Mouse (Mus musculus) C2C12 (cell line): ENCODE results near the gene Zfyve16. TPM values are rescaled to one million over a fixed set of nuclear protein-coding genes. Genes with fewer than 3 reads are reported as not detected.

Experiments
- H3K27me3 ChIP-seq: one replicate; pipeline ENCODE4 v1.6.1; 2011; ENCODE audit not compliant: control insufficient read depth, insufficient read depth, insufficient read length
- H3K36me3 ChIP-seq: one replicate; pipeline ENCODE4 v1.6.1; 2011; ENCODE audit not compliant: control insufficient read depth, insufficient read depth
- H3K4me3 ChIP-seq: one replicate; pipeline ENCODE4 v1.5.1; 2011; ENCODE audit warnings: mild to moderate bottlenecking, control low read depth; ENCODE audit not compliant: poor library complexity, insufficient read depth, severe bottlenecking
- H3K79me2 ChIP-seq: one replicate; pipeline ENCODE4 v1.6.1; 2011; ENCODE audit not compliant: control insufficient read depth, insufficient read depth
- H3K79me3 ChIP-seq: one replicate; pipeline ENCODE4 v1.6.1; 2011; ENCODE audit warnings: low read depth, control low read depth
- H3ac ChIP-seq: one replicate; pipeline ENCODE3; 2011; ENCODE audit warnings: low read depth; ENCODE audit not compliant: control insufficient read depth, insufficient read length
- CEBPB ChIP-seq: IDR thresholded peaks from one replicate; pipeline ENCODE4 v1.6.1; 2011; ENCODE audit warnings: low read depth, mild to moderate bottlenecking, control low read depth, moderate library complexity
- CTCF ChIP-seq: IDR thresholded peaks from one replicate; pipeline ENCODE4 v1.5.1; 2011; ENCODE audit not compliant: control insufficient read depth, insufficient read depth, insufficient read length
- FOSL1 ChIP-seq: IDR thresholded peaks from one replicate; pipeline ENCODE4 v1.8.0; 2011; ENCODE audit warnings: mild to moderate bottlenecking, low read length; ENCODE audit not compliant: poor library complexity, insufficient read depth, severe bottlenecking
- MAX ChIP-seq: IDR thresholded peaks from one replicate; pipeline ENCODE4 v1.6.1; 2011; ENCODE audit warnings: mild to moderate bottlenecking, control low read depth
- MYOD1 ChIP-seq: IDR thresholded peaks from one replicate; pipeline ENCODE4 v1.6.1; 2011; ENCODE audit warnings: low read depth; ENCODE audit not compliant: control insufficient read depth, insufficient read length
- MYOG ChIP-seq: IDR thresholded peaks from one replicate; pipeline ENCODE4 v1.6.1; 2011; ENCODE audit not compliant: control insufficient read depth, insufficient read length; ENCODE audit errors: extremely low read depth
- USF1 ChIP-seq: IDR thresholded peaks from one replicate; pipeline ENCODE4 v1.6.1; 2011; ENCODE audit warnings: low read depth, mild to moderate bottlenecking, control low read depth, moderate library complexity
- polyA plus RNA-seq: library from polyadenylated mRNA; unstranded; fragments of >200 nt; fragmentation: generic; extraction: Trizol; gene quantifications from one replicate; pipeline ENCODE4 v1.2.1, GENCODE M21; 2012; ENCODE audit warnings: missing spikeins

Gene Zfyve16
- polyA plus RNA-seq, 1 experiment = 2.6 TPM

DNA sequence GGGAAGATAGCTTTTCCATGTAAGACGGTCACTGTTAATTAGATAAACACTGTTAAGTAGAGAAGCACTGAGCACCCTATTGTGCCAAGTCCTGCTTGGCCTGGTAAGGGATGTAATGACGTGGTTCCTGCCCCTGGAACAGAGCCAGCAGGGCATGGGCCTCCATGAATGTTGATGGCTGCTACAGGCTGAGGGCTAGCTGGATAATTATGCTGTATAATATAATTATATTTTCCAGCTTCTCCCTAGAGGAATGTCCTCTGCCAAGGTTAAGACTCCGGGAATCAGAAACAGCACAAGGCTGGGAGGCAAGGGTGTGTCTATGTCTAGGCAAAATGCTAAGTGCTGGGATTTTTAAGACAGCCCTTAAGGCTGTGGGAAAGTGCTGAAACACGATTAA is 39.9 kb downstream of the Zfyve16 start:
- Histone ChIP-seq H3K79me3 (no peaks in the 10 kb centered on the region), H3K4me3 (no peak overlapping the region), H3K79me2 (no peaks in the 10 kb centered on the region), H3ac (no peak overlapping the region), H3K36me3 (peaks cover 18% of the 10 kb centered on the region), H3K27me3 (no peaks in the 10 kb centered on the region)
- no peak for TF ChIP-seq MYOD1
- TF ChIP-seq MAX = no peak
- no peak for TF ChIP-seq FOSL1
- no peak for TF ChIP-seq MYOG
- no peak for TF ChIP-seq CEBPB
- TF ChIP-seq CTCF = no peak
- no peak for TF ChIP-seq USF1

DNA sequence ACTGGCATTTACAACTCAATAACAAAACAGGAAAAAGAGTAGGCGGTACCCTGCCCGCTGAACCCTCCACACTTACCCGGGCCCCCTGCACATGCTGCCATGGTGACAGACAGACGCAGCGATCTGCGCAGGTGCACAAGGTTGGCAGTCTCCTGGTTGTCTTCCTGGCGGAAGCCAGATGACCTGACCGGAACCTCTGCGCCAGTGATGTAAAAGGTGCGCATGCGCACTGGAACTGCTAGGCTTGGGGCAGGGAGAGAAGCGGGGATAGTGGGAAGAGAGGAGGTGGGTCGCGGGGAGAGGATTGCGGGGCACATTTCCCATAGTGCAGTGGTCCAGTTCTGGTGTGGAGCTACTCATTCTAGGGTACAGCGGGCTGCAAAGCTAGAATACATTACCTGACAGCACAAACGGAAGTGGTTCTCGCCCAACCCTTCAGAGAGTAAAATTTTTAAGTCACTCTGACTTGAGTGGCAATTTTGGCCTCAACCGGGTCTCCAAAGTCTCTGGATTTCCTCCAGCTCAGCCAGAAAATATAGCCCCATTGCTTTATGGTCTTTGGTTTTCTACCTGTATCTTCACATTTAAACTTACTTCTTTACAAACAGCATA is 46.7 kb downstream of the Zfyve16 start, which contains the start of gene Fam151b:
Gene Fam151b, minus strand, starts transcription at position 164 of the 612 bp plus-strand sequence.
- H3K4me3 ChIP-seq = no peak within 1 kb of the TSS
- no peaks in the 10 kb centered on the region for H3K79me2 ChIP-seq

DNA sequence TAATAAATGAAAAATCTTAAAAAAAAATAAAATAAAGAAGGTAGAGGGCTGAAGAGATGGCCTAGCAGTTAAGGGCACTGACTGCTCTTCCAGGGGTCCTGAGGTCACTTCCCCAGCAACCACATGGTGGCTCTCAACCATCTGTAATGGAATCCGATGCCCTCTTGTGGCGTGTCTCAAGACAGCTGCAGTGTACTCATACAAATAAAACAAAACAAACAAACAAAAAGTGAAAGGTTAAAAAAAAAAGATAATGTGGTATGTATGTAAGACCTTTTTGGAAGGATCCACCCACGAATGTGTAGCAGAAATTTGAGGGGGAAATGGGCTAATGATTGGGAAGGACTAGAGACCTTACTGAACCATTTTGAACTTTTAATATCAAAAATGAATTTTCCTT is 47.3 kb downstream of the Zfyve16 start:
- Histone ChIP-seq H3K79me3 (no peaks in the 10 kb centered on the region), H3K79me2 (no peaks in the 10 kb centered on the region), H3K4me3 (no peak overlapping the region), H3ac (no peak overlapping the region), H3K36me3 (peaks cover 15% of the 10 kb centered on the region), H3K27me3 (no peaks in the 10 kb centered on the region)
- TF ChIP-seq MYOG = no peak
- no peak for TF ChIP-seq USF1
- no peak for TF ChIP-seq CEBPB
- TF ChIP-seq MAX = no peak
- no peak for TF ChIP-seq FOSL1
- TF ChIP-seq CTCF = no peak
- TF ChIP-seq MYOD1 = no peak

More for the DNA sequence above, 46.7 kb downstream of the Zfyve16 start, which contains the start of gene Fam151b:
- Histone ChIP-seq H3K36me3 (peaks cover 16% of the 10 kb centered on the region), H3ac (no peak within 1 kb of the TSS), H3K79me3 (no peaks in the 10 kb centered on the region), H3K27me3 (no peaks in the 10 kb centered on the region)
- TF ChIP-seq FOSL1 (no peak), MYOG (no peak), CTCF (no peak), MYOD1 (no peak), USF1 (no peak), MAX (no peak), CEBPB (no peak)

DNA sequence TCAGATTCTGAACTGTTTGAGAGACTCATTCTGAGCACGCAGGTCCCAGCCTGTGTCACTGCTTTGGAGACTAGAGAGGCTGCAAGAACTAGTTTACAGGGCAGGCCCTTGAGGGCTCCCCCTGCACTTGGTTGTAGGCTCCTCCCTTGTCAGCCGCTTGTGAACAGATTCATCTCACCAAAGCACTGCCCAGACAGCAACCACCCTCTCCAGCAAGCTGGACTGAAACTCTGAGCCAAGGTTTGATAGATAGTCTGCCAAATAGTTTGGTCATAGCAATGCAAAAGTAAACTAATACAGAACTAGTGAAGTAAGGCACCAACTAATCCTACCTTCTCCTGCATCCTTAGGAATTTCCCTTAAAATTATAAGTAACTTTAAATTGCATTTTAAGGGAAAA is 60.5 kb downstream of the Zfyve16 start:
- H3K27me3 ChIP-seq = no peaks in the 10 kb centered on the region
- no peak overlapping the region for H3ac ChIP-seq
- no peaks in the 10 kb centered on the region for H3K79me2 ChIP-seq
- no peak overlapping the region for H3K4me3 ChIP-seq
- H3K79me3 ChIP-seq = no peaks in the 10 kb centered on the region
- no peaks in the 10 kb centered on the region for H3K36me3 ChIP-seq
- TF ChIP-seq FOSL1 (no peak), MYOD1 (no peak), CEBPB (no peak), CTCF (no peak), MAX (no peak), USF1 (no peak), MYOG (no peak)

DNA sequence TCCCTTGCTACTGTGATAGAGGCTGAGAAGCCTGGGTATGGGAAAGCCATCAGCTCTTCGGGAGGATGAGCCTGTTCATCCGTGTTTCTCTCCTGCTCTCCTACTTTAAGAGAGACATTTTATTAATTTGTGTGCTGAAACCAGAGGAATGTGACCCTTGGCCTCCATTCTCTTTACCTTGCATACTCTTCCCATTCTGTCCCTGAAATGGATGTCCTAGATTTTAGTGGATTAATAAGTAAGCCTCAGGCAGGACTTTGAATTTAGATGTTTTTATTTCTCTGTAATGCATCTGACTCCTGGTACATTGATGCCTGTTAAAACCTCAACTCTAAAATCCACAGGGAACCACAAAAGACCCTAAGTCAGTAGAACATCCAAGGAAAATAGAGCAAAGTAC is 61.3 kb downstream of the Zfyve16 start:
- H3K79me2 ChIP-seq = no peaks in the 10 kb centered on the region
- TF ChIP-seq USF1 (no peak), CEBPB (no peak), MYOD1 (no peak), MYOG (no peak), CTCF (no peak), FOSL1 (no peak), MAX (no peak)

DNA sequence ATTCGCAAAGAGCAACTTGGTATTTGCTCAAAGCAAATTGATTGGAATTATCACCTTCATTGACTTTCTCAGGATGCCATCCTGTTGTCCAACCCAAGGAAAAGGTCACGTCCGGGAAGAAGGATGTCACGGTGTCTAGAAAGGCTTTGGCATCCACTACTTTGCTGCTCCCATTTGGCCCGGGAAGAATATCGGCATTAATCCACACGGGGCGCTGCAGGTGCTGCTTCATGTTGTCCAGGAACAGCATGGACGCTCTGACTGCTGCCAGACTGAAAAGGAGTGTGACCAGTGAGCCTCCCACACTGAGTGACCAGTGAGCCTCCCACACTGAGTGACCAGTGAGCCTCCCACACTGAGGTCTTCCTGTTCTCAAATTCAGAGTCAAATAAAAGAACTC is 62.8 kb downstream of the Zfyve16 start:
- H3K27me3 ChIP-seq = no peaks in the 10 kb centered on the region
- no peaks in the 10 kb centered on the region for H3K79me2 ChIP-seq
- no peaks in the 10 kb centered on the region for H3K36me3 ChIP-seq
- no peaks in the 10 kb centered on the region for H3K79me3 ChIP-seq
- H3ac ChIP-seq = no peak overlapping the region
- TF ChIP-seq MYOD1 (no peak), CEBPB (no peak), MAX (no peak), USF1 (no peak), FOSL1 (no peak), CTCF (no peak), MYOG (no peak)
- H3K4me3 ChIP-seq = no peak overlapping the region

More for the DNA sequence above, 61.3 kb downstream of the Zfyve16 start:
- H3K79me3 ChIP-seq = no peaks in the 10 kb centered on the region
- no peak overlapping the region for H3ac ChIP-seq
- H3K27me3 ChIP-seq = no peaks in the 10 kb centered on the region
- H3K4me3 ChIP-seq = no peak overlapping the region
- H3K36me3 ChIP-seq = no peaks in the 10 kb centered on the region
